Mouse (Mus musculus): ENCODE data around the gene Srgap2. TPM values are rescaled to one million over a fixed set of nuclear protein-coding genes. Genes with fewer than 3 reads are reported as not detected.
"Not testable (repeated sequence)": the region's sequence is repeated elsewhere in the genome, so short reads cannot be mapped to it uniquely, and the experiment has no call there.

Srgap2 gene
- polyA plus RNA-seq, 1 experiment from 2014 or later: 23.3 TPM

GRCm38 (mm10) chr1:131345422-131346419, 181.4 kb downstream of the Srgap2 start:
- H3K4me3 ChIP-seq: no peak overlapping the region
- 86% methylated on average over 5 of the region's 5 CpGs for WGBS
- no peak overlapping the region for H3K27ac ChIP-seq (replicated peaks)
- H3K36me3 ChIP-seq: peaks cover 28% of the 10 kb centered on the region
- H3K27me3 ChIP-seq: no peaks in the 10 kb centered on the region
- peaks cover 13% of the 10 kb centered on the region; the same call in 1 of the 2 replicates for H3K4me1 ChIP-seq
- H3K9me3 ChIP-seq: no peaks in the 10 kb centered on the region
- H3K4me2 ChIP-seq (replicated peaks): no peak overlapping the region
- no peak for ATAC-seq (replicated peaks)
- no peak overlapping the region for H3K9ac ChIP-seq (replicated peaks)

DNA sequence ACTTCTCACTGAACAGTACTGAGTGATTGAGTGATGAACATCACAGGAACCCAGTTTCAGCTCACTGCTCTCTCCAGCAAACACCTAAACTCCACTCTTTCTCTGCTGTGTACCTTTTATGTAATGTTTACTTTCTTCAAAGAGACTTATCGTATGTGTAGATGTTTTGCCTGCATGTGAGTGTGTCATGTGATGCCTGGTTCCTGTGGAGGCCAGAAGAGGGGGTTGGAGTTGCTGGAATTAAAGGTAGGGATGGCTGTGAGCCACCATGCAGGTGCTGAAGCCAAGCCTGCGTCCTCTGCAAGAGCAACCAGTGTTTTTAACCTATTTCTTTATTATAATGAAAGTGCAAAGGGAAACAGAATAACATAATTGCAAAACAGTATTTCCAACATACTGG, 182.5 kb downstream of the Srgap2 start:
- no peak overlapping the region for H3K4me2 ChIP-seq (replicated peaks)
- ATAC-seq (replicated peaks): no peak
- 85% methylated on average over 2 of the region's 2 CpGs for WGBS

DNA sequence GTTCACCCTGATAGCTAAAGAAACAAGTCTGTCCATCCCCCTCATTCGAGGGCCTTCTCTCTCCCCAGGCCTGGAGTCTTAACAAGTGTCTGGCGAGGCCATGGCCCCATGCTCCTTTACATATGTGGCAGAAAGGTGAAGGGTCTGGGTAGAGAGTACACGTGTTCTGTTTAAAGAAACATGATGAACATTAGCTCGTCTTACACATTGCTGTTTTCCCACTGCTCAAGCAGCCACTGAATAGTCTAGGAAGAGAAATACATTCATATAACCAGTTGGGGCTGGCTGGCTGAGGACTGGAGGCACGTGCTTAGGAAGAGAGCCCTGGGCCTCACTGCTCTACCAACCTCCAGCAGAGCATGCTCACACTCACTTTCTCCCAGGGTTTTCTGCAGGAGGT, 191.1 kb downstream of the Srgap2 start:
- Histone ChIP-seq H3K27me3 (no peaks in the 10 kb centered on the region), H3K36me3 (peaks cover 15% of the 10 kb centered on the region), H3K4me1 (peaks cover 25% of the 10 kb centered on the region), H3K4me3 (no peak overlapping the region), H3K4me2 (replicated peaks) (no peak overlapping the region), H3K9me3 (no peaks in the 10 kb centered on the region), H3K9ac (replicated peaks) (no peak overlapping the region), H3K27ac (replicated peaks) (peak overlapping the region; percentile 62)
- WGBS: 75% methylated on average over 5 of the region's 5 CpGs
- no peak for ATAC-seq (replicated peaks)

More for the DNA sequence above, 182.5 kb downstream of the Srgap2 start:
- Histone ChIP-seq H3K9me3 (no peaks in the 10 kb centered on the region), H3K9ac (replicated peaks) (no peak overlapping the region), H3K27me3 (no peaks in the 10 kb centered on the region), H3K36me3 (peaks cover 27% of the 10 kb centered on the region), H3K4me3 (no peak overlapping the region), H3K4me1 (peaks cover 8% of the 10 kb centered on the region; the same call in 1 of the 2 replicates), H3K27ac (replicated peaks) (no peak overlapping the region)

DNA sequence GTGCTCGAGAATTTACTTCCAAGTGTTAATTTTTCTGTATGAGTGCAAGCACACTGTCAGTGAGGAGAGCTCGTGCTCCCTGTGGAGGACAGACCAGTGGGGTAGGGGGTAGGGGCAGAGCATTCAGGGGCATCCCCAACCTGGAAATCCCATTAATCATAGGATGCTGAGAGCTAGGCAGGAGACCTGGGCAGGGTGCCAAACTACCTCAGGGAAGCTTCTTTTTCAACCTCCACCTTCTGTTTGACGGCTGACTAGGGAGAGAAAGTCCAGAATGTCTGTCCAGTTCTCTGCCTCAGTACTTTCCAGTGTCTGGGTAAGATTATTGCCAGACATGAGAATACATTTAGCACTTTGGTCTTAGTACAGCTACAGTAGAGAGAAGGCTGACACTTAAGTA, 191.5 kb downstream of the Srgap2 start:
- Histone ChIP-seq H3K9me3 (no peaks in the 10 kb centered on the region), H3K27ac (replicated peaks) (peak overlapping the region; percentile 62), H3K9ac (replicated peaks) (no peak overlapping the region), H3K4me2 (replicated peaks) (no peak overlapping the region), H3K4me3 (no peak overlapping the region), H3K36me3 (peaks cover 15% of the 10 kb centered on the region), H3K4me1 (peaks cover 25% of the 10 kb centered on the region), H3K27me3 (no peaks in the 10 kb centered on the region)
- WGBS: 39% methylated on average over 3 of the region's 3 CpGs
- ATAC-seq (replicated peaks): no peak

- WGBS: 94% methylated on average over 1 of the region's 1 CpGs
Observed at GRCm38 (mm10) chr1:131331180-131331579, 196.0 kb downstream of the Srgap2 start.

GRCm38 (mm10) chr1:131329093-131329492, 198.1 kb downstream of the Srgap2 start:
- H3K4me3 ChIP-seq; H3K4me2 ChIP-seq (replicated peaks); H3K9me3 ChIP-seq; H3K4me1 ChIP-seq; H3K27ac ChIP-seq (replicated peaks); H3K27me3 ChIP-seq; ATAC-seq (replicated peaks); H3K9ac ChIP-seq (replicated peaks): not testable (repeated sequence)
- peaks cover 36% of the 10 kb centered on the region for H3K36me3 ChIP-seq
- 97% methylated on average over 1 of the region's 1 CpGs for WGBS

More at GRCm38 (mm10) chr1:131331180-131331579, 196.0 kb downstream of the Srgap2 start:
- Histone ChIP-seq H3K27ac (replicated peaks) (no peak overlapping the region), H3K4me2 (replicated peaks) (no peak overlapping the region), H3K4me1 (peaks cover 14% of the 10 kb centered on the region), H3K9me3 (no peaks in the 10 kb centered on the region), H3K27me3 (no peaks in the 10 kb centered on the region), H3K9ac (replicated peaks) (no peak overlapping the region), H3K36me3 (peaks cover 30% of the 10 kb centered on the region), H3K4me3 (no peak overlapping the region)
- ATAC-seq (replicated peaks): no peak

GRCm38 (mm10) chr1:131327167-131327566, 200.0 kb downstream of the Srgap2 start:
- no peak for ATAC-seq (replicated peaks)

DNA sequence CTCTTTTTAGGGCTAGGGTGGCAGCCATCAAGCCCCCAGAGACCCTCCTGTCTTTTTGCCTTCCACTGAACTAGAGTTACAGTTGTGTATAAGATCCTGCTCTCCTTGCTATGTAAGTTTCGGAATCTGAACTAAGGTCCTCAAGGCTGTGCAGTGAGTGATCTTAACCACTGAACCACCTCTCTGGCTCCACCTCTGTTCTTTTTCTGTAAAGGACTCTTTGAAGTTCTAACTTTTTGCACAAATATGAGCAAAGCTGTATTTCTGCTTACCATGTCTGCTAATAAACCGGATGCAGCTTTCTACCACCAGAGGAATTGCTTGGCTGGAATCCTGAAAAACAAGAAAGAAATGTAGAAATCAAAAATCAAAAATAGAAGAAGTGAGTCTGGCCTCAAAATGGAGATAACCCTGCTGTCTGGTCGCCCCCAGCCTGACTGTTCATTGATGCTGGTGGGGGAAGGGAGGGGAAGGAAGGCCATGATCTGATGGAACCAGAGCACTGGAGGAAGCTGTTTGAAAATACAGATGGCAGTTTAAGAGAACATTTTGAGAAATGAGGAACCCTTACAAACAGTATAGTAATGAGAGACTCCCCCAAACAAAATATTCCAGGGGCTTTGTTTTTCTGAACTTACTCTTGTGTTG, 202.2 kb downstream of the Srgap2 start:
- no peak overlapping the region for H3K27ac ChIP-seq (replicated peaks)
- H3K36me3 ChIP-seq: peaks cover 24% of the 10 kb centered on the region
- no peak overlapping the region for H3K9ac ChIP-seq (replicated peaks)
- H3K4me2 ChIP-seq (replicated peaks): no peak overlapping the region
- no peaks in the 10 kb centered on the region for H3K27me3 ChIP-seq
- no peak for ATAC-seq (replicated peaks)
- no peaks in the 10 kb centered on the region for H3K4me1 ChIP-seq
- no peak overlapping the region for H3K4me3 ChIP-seq
- WGBS: 94% methylated on average over 3 of the region's 3 CpGs
- no peaks in the 10 kb centered on the region for H3K9me3 ChIP-seq

More at GRCm38 (mm10) chr1:131327167-131327566, 200.0 kb downstream of the Srgap2 start:
- Histone ChIP-seq H3K27ac (replicated peaks) (no peak overlapping the region), H3K4me3 (no peak overlapping the region), H3K4me2 (replicated peaks) (no peak overlapping the region), H3K4me1 (no peaks in the 10 kb centered on the region), H3K36me3 (peaks cover 32% of the 10 kb centered on the region), H3K9me3 (no peaks in the 10 kb centered on the region), H3K9ac (replicated peaks) (no peak overlapping the region), H3K27me3 (no peaks in the 10 kb centered on the region)
- WGBS: 94% methylated on average over 1 of the region's 1 CpGs

DNA sequence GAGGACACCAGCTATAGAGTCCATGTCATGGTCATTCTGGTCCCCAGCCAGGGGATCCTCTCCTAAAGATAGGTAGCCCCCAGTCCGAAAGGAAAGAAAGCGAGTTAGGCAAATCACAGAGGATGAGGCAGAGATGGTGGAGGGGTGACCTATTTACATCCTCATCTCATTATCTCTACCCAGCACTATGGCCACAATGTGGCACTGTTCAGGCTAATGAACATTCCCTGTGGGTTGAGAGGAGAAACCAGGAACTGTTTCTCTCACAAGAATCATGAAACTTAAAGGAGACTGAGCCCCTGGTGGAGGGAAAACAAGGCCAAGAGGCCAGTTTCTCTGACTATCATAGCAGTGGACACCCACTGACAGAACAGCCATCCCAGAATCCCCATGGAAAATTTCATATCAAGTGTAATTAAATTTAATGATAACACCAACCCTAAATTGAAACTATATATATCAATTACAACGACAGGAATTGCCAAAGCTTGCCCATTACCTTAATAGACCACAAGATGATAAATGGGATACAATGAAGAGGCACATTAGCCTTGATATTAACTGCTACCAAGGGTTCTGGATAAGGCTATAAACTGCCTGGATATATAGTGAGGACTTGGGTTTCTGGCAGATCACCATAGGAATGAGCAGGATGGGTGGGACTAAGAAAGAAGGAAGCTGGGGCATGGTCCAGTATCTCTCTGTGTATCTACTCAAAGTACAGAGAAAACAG, 207.4 kb downstream of the Srgap2 start:
- H3K9me3 ChIP-seq: no peaks in the 10 kb centered on the region
- H3K27me3 ChIP-seq: no peaks in the 10 kb centered on the region
- no peak overlapping the region for H3K9ac ChIP-seq (replicated peaks)
- no peak for ATAC-seq (replicated peaks)
- no peak overlapping the region for H3K4me3 ChIP-seq
- 89% methylated on average over 3 of the region's 3 CpGs for WGBS
- no peaks in the 10 kb centered on the region for H3K4me1 ChIP-seq
- peaks cover 37% of the 10 kb centered on the region for H3K36me3 ChIP-seq
- no peak overlapping the region for H3K4me2 ChIP-seq (replicated peaks)
- no peak overlapping the region for H3K27ac ChIP-seq (replicated peaks)

DNA sequence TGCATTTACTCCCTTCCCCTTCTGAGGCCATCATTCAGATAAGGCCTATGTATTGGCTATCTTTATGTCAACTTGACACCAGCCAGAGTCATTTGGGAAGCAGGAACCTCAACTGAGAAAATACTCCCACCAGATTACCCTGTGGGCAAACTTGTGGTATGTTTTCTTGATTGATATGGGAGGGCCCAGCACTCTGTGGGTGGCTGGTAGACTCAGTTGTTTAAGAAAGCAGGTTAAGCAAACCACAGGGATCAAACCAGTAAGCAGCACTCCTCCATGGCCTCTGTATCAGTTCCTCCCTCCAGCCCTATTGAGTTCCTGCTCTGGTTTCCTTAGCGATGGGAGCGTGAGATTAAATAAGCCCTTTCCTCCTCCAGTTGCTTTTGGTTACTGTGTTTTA, 208.8 kb downstream of the Srgap2 start:
- H3K4me2 ChIP-seq (replicated peaks): no peak overlapping the region
- H3K9me3 ChIP-seq: no peaks in the 10 kb centered on the region
- H3K36me3 ChIP-seq: peaks cover 43% of the 10 kb centered on the region
- 90% methylated on average over 2 of the region's 2 CpGs for WGBS
- H3K27me3 ChIP-seq: no peaks in the 10 kb centered on the region
- H3K4me3 ChIP-seq: no peak overlapping the region
- H3K9ac ChIP-seq (replicated peaks): no peak overlapping the region
- no peak for ATAC-seq (replicated peaks)
- no peaks in the 10 kb centered on the region for H3K4me1 ChIP-seq
- no peak overlapping the region for H3K27ac ChIP-seq (replicated peaks)

- H3K36me3 ChIP-seq: peaks cover 49% of the 10 kb centered on the region
- no peak overlapping the region for H3K4me3 ChIP-seq
- H3K4me2 ChIP-seq (replicated peaks): no peak overlapping the region
- WGBS: 97% methylated on average over 5 of the region's 5 CpGs
- H3K9me3 ChIP-seq: no peaks in the 10 kb centered on the region
- H3K9ac ChIP-seq (replicated peaks): no peak overlapping the region
- no peak overlapping the region for H3K27ac ChIP-seq (replicated peaks)
- H3K4me1 ChIP-seq: no peaks in the 10 kb centered on the region
- ATAC-seq (replicated peaks): no peak
- H3K27me3 ChIP-seq: no peaks in the 10 kb centered on the region
Observed at GRCm38 (mm10) chr1:131317625-131318024, 209.5 kb downstream of the Srgap2 start.

DNA sequence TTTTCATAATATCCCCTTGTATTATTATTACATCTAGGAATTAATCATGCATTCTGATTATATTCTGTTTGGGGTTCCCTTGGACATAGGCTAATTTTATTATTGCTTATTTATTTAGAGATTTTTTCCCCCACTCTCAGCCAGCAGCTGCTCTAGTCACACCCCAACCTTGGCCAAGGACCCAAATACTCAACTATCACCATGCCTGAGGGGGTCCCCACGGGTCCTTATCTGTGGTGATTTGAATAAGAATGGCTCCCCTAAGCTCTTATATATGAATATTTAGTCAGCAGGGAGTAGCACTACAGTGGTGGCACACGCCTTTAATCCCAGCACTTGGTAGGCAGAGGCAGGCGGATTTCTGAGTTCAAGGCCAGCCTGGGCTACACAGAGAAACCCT, 215.9 kb downstream of the Srgap2 start:
- H3K36me3 ChIP-seq: peaks cover 60% of the 10 kb centered on the region
- H3K4me3 ChIP-seq: no peak overlapping the region
- WGBS: 84% methylated on average over 3 of the region's 3 CpGs
- H3K4me2 ChIP-seq (replicated peaks): no peak overlapping the region
- no peaks in the 10 kb centered on the region for H3K9me3 ChIP-seq
- no peak overlapping the region for H3K9ac ChIP-seq (replicated peaks)
- H3K27me3 ChIP-seq: no peaks in the 10 kb centered on the region
- no peak for ATAC-seq (replicated peaks)
- H3K4me1 ChIP-seq: no peaks in the 10 kb centered on the region
- H3K27ac ChIP-seq (replicated peaks): no peak overlapping the region
